Mouse (Mus musculus) hindbrain, embryonic 11.5 days (tissue): ENCODE measurements around the gene Fermt3. TPM values are rescaled to one million over a fixed set of nuclear protein-coding genes. Genes with fewer than 3 reads are reported as not detected.

Experiments used
- ATAC-seq: fragments of 200-750 bp; cut with Nextera tagmentation; 2 replicates; pipeline ENCODE4 v1.8.0; 2017; ENCODE audit warnings: mild to moderate bottlenecking, moderate TSS enrichment, moderate library complexity; ENCODE audit not compliant: low FRiP score
- DNase-seq: peaks from one replicate; pipeline ENCODE4 v3.0.0-alpha.2; 2015; ENCODE audit warnings: low spot score
- H3K27ac ChIP-seq: fragments of 300-500 bp; sonication (generic); 2 replicates; pipeline ENCODE4 v1.5.1; 2014; ENCODE audit warnings: mild to moderate bottlenecking, low read depth, low read length
- H3K27me3 ChIP-seq: fragments of 300-500 bp; sonication (generic); 2 replicates; pipeline ENCODE4 v1.6.1; 2014; ENCODE audit warnings: mild to moderate bottlenecking, low read length, moderate library complexity, mixed read lengths; ENCODE audit not compliant: control insufficient read depth, insufficient read depth
- H3K36me3 ChIP-seq: fragments of 300-500 bp; sonication (generic); 2 replicates; pipeline ENCODE4 v1.6.1; 2014; ENCODE audit warnings: mild to moderate bottlenecking, low read length, moderate library complexity, mixed read lengths; ENCODE audit not compliant: control insufficient read depth, insufficient read depth
- H3K4me1 ChIP-seq: fragments of 300-500 bp; sonication (generic); replicated peaks from 2 replicates; pipeline ENCODE4 v1.6.1; 2014; ENCODE audit warnings: low read length, mixed read lengths; ENCODE audit not compliant: control insufficient read depth, insufficient read depth
- H3K4me2 ChIP-seq: fragments of 300-500 bp; sonication (generic); replicated peaks from 2 replicates; pipeline ENCODE4 v1.6.1; 2014; ENCODE audit warnings: mild to moderate bottlenecking, low read depth, low read length
- H3K4me3 ChIP-seq: fragments of 300-500 bp; sonication (generic); 2 replicates; pipeline ENCODE4 v1.5.1; 2014; ENCODE audit warnings: low read depth, low read length
- H3K9ac ChIP-seq: fragments of 300-500 bp; sonication (generic); 2 replicates; pipeline ENCODE4 v1.6.1; 2014; ENCODE audit warnings: low read depth, low read length
- H3K9me3 ChIP-seq: fragments of 300-500 bp; sonication (generic); 2 replicates; pipeline ENCODE4 v1.6.1; 2016; ENCODE audit warnings: low read length; ENCODE audit not compliant: control insufficient read depth
- WGBS: fragments of 180-500 bp; shearing (Covaris S2); extraction: QIAGEN DNeasy Blood & Tissue Kit; methylation state at CpG from one replicate; pipeline ENCODE4 v1.1.7; 2014; 5-methylcytosine and 5-hydroxymethylcytosine counted together
- polyA plus RNA-seq: library from polyadenylated mRNA; unstranded; fragments of >200 nt; fragmentation: Nextera tagmentation; extraction: Ambion mirVana; gene quantifications from 2 replicates; pipeline ENCODE4 v1.2.1, GENCODE M21; 2014

Fermt3 gene
- polyA plus RNA-seq, 1 experiment from 2014 or later: 7.6 TPM

- Histone ChIP-seq H3K36me3 (peaks cover 7% of the 10 kb centered on the region; the same call in 1 of the 2 replicates), H3K9me3 (no peaks in the 10 kb centered on the region), H3K4me1 (peaks cover 11% of the 10 kb centered on the region), H3K27ac (peak overlapping the region; percentile 93), H3K27me3 (no peaks in the 10 kb centered on the region), H3K9ac (peak overlapping the region; percentile 78), H3K4me2 (peak overlapping the region; percentile 79), H3K4me3 (peak overlapping the region; percentile 63)
- peak; percentile 99 for DNase-seq
- peak; percentile 90 for ATAC-seq
- WGBS: under 1% methylated on average over 57 of the region's 59 CpGs
Measured at GRCm38 (mm10) chr19:6979486-6980380, 39.5 kb downstream of the Fermt3 start.

DNA sequence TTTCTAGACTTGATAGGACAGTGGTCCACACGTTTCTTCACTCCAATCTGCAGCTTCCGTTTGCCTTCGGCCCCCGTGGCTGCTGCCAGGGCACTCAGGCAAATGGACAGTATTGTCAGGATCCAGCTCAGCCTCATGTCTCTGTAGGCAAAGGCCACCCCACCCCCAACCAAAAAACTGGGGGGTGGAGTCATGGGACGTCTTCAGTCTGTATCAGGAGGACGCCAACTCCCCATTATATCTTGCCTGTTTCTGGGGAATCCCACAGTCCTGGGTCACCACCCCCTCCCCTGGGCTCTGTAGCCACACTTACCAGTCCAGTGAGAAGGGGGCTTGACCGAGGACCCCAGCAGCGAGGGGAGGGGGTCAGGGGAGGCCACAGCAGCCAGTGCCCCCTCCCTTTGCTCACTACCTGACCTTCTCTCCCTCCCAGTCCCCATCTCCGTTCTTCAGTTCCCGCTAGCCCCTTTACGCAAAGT is 40.2 kb downstream of the Fermt3 start:
- Histone ChIP-seq H3K27ac (peak overlapping the region; percentile 93), H3K4me2 (peak overlapping the region; percentile 79), H3K4me3 (peak overlapping the region; percentile 63), H3K36me3 (peaks cover 7% of the 10 kb centered on the region; the same call in 1 of the 2 replicates), H3K27me3 (no peaks in the 10 kb centered on the region), H3K9ac (peak overlapping the region; percentile 54), H3K9me3 (no peaks in the 10 kb centered on the region), H3K4me1 (peaks cover 11% of the 10 kb centered on the region)
- ATAC-seq: no peak
- peak; percentile 43 for DNase-seq
- 14% methylated on average over 11 of the region's 11 CpGs for WGBS

DNA sequence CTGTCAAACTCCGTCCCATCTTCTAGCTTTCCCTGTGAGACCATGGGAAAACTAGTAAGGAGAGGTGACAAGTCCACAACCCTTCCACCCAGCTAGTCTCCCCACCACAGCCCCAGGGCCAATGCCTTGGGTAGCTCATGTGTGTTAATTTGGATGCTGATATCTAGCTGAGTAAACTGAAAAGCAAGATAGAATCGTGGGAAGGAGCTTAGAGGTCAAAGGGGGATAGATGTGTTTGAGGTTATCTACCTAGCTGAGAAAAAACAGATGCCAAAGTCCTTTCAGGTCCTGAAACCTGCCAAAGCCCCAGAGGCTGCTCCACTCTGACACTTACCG is 40.7 kb downstream of the Fermt3 start:
- H3K27ac ChIP-seq: peak overlapping the region; percentile 93; the same call in 1 of the 2 replicates
- ATAC-seq (no peak), DNase-seq (no peak)
- H3K4me3 ChIP-seq: peak overlapping the region; percentile 63
- no peaks in the 10 kb centered on the region for H3K9me3 ChIP-seq
- peaks cover 11% of the 10 kb centered on the region for H3K4me1 ChIP-seq
- WGBS: 57% methylated on average over 3 of the region's 3 CpGs
- H3K9ac ChIP-seq: no peak overlapping the region; the same call in 1 of the 2 replicates
- H3K4me2 ChIP-seq: peak overlapping the region; percentile 79
- no peaks in the 10 kb centered on the region for H3K27me3 ChIP-seq
- H3K36me3 ChIP-seq: peaks cover 7% of the 10 kb centered on the region; the same call in 1 of the 2 replicates

DNA sequence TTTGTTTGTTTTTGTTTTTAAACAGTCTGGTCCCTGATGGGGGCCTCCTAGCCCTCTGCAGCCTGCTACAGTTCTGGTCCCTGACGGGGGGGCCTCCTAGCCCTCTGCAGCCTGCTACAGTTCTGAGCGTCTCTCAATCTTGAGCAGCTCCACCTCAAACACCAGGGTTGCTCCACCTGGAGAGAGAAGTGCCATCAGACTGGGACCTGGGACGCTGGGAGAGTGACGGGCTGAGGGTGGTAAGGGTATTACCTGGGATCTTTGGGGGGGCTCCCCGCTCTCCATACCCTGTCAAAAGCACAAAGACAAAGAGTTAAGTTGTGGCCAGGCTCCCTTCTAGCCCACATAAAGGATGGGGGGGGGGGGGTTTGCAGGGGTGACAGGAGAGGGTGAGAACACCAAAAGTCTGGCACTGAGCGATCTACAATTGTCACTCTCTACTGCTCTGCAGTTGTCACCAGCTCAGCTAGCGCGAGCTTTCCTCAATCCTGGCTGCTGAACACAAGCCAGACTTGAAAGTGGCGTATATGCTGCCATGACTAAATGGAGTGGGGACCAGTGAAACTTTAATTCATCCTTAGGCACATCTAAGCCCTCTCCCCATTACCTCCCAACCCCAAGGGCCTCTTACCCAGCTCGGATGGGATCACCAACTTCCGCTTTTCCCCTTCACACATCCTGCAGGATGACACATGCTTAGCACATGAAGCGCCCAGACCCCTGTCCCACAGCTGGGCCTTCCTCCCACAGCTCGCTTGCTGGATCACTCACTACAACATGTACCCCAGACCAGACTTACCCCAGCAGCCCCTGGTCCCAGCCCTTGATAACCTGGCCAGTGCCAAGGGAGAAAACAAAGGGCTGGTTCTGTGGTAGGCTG is 41.3 kb downstream of the Fermt3 start:
- H3K4me2 ChIP-seq: peak overlapping the region; percentile 79
- H3K27ac ChIP-seq: peak overlapping the region; percentile 9; the same call in 1 of the 2 replicates
- H3K4me3 ChIP-seq: peak overlapping the region; percentile 63; the same call in 1 of the 2 replicates
- H3K9me3 ChIP-seq: no peaks in the 10 kb centered on the region
- H3K9ac ChIP-seq: no peak overlapping the region; the same call in 1 of the 2 replicates
- peaks cover 7% of the 10 kb centered on the region; the same call in 1 of the 2 replicates for H3K36me3 ChIP-seq
- DNase-seq: no peak
- H3K27me3 ChIP-seq: no peaks in the 10 kb centered on the region
- WGBS: 86% methylated on average over 13 of the region's 13 CpGs
- peaks cover 11% of the 10 kb centered on the region for H3K4me1 ChIP-seq
- no peak for ATAC-seq

- H3K27ac ChIP-seq: peak within 1 kb of the TSS; percentile 93
- H3K9ac ChIP-seq: peak within 1 kb of the TSS; percentile 88
- no peak for ATAC-seq
- peaks cover 8% of the 10 kb centered on the region for H3K4me1 ChIP-seq
- DNase-seq: peak; percentile 82
- peak within 1 kb of the TSS; percentile 91 for H3K4me2 ChIP-seq
- H3K27me3 ChIP-seq: no peaks in the 10 kb centered on the region
- no peaks in the 10 kb centered on the region for H3K9me3 ChIP-seq
- peak within 1 kb of the TSS; percentile 88 for H3K4me3 ChIP-seq
- peaks cover 7% of the 10 kb centered on the region; the same call in 1 of the 2 replicates for H3K36me3 ChIP-seq
- WGBS: 1% methylated on average over 16 of the region's 16 CpGs
Measured at GRCm38 (mm10) chr19:6975537-6976521, 43.4 kb downstream of the Fermt3 start, which contains the start of gene Plcb3. Plcb3 (minus strand) TSS chr19:6976470.

- under 1% methylated on average over 69 of the region's 84 CpGs for WGBS
- Histone ChIP-seq H3K4me1 (peaks cover 12% of the 10 kb centered on the region), H3K9ac (peak within 1 kb of the TSS; percentile 88), H3K27me3 (peaks cover 2% of the 10 kb centered on the region), H3K9me3 (no peaks in the 10 kb centered on the region), H3K27ac (peak within 1 kb of the TSS; percentile 93), H3K4me2 (peak within 1 kb of the TSS; percentile 91), H3K36me3 (peaks cover 7% of the 10 kb centered on the region; the same call in 1 of the 2 replicates), H3K4me3 (peak within 1 kb of the TSS; percentile 88)
- ATAC-seq (peak; percentile 69), DNase-seq (peak; percentile 92)
Measured at GRCm38 (mm10) chr19:6974211-6975205, 44.8 kb downstream of the Fermt3 start, which contains the start of gene Ppp1r14b. Ppp1r14b (plus strand) TSS chr19:6974968.
